Mouse (Mus musculus) brain, embryonic 14.5 days (tissue): ENCODE results near the gene Kcnj5. TPM values are rescaled to one million over a fixed set of nuclear protein-coding genes. Genes with fewer than 3 reads are reported as not detected.
A peak's percentile ranks its signal among the peaks of the same experiment; 100 is the strongest.

ENCODE experiments used
- DNase-seq: peaks from one replicate; pipeline ENCODE4 v3.0.0-alpha.2; 2011; ENCODE audit warnings: low read depth
- CTCF ChIP-seq: fragments of 200-500 bp; IDR thresholded peaks from 2 replicates; pipeline ENCODE4 v1.5.1; 2012; ENCODE audit warnings: inconsistent platforms, mild to moderate bottlenecking, moderate library complexity, borderline replicate concordance; ENCODE audit not compliant: insufficient read depth, insufficient read length; ENCODE audit errors: extremely low read depth
- POLR2A ChIP-seq: fragments of 200-500 bp; IDR thresholded peaks from 2 replicates; pipeline ENCODE4 v1.6.1; 2012; ENCODE audit warnings: mild to moderate bottlenecking, inconsistent platforms, borderline replicate concordance; ENCODE audit not compliant: poor library complexity, insufficient read depth, insufficient read length, severe bottlenecking; ENCODE audit errors: extremely low read depth
- polyA plus RNA-seq: library from polyadenylated mRNA; depleted of rRNA; stranded (reverse); fragments of >200 nt; gene quantifications from 2 replicates; pipeline ENCODE4 v1.2.3, GENCODE M21; 2012

Kcnj5 gene
- polyA plus RNA-seq, 1 experiment = 0.94 TPM

- no peak for DNase-seq
- TF ChIP-seq CTCF (no peak), POLR2A (no peak)
These were observed 28.2 kb downstream of the Kcnj5 start for GRCm38 (mm10) chr9:32315999-32316398.

- TF ChIP-seq POLR2A (no peak), CTCF (no peak)
- peak; percentile 24 for DNase-seq
These were observed 30.1 kb downstream of the Kcnj5 start for GRCm38 (mm10) chr9:32314071-32314470.

- no peak for TF ChIP-seq POLR2A
- TF ChIP-seq CTCF = no peak
- DNase-seq = no peak
These were observed 31.9 kb downstream of the Kcnj5 start for GRCm38 (mm10) chr9:32312208-32312607.

GRCm38 (mm10) chr9:32311786-32312185 is 32.4 kb downstream of the Kcnj5 start:
- TF ChIP-seq CTCF (no peak), POLR2A (no peak)
- peak; percentile 69 for DNase-seq

- TF ChIP-seq POLR2A = no peak
- TF ChIP-seq CTCF = no peak
- peak; percentile 71 for DNase-seq
These were observed 41.5 kb downstream of the Kcnj5 start for GRCm38 (mm10) chr9:32302501-32303150.

DNA sequence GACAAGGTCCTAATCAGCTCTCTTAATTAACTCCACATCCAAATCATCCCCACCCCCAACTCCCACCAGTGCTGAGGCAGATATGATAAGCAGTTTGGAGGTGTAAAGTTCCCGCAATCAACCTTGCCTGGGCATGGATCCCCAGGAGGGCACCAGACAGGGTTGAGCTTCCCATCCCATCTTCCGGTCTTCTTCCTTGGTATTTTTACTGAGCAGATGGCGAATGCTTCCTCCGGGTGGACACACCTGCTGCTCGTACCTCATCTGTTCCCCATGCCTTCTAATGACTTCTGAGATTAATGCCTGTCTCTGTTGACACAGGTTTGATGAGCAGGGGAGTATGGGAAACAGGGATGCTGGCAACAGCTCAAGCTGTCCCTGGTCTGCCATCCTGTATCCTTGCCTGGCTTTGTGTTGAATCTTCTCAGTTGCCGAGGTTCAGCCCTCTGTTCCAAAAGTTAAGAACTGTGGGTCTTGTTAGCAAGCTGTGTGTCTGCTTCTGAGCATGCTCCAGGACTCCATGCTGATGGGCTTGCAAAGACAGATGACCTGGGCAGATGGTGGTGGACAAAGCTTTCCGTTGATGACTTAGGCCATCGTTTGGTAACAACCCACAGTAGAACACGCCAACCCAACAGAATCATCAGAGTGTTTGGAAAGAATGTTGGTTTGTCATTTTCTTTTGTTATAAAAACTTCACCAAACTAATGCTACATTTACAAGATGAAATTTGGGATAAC is 48.9 kb downstream of the Kcnj5 start:
- TF ChIP-seq CTCF = no peak
- no peak for TF ChIP-seq POLR2A
- peak; percentile 22 for DNase-seq

DNA sequence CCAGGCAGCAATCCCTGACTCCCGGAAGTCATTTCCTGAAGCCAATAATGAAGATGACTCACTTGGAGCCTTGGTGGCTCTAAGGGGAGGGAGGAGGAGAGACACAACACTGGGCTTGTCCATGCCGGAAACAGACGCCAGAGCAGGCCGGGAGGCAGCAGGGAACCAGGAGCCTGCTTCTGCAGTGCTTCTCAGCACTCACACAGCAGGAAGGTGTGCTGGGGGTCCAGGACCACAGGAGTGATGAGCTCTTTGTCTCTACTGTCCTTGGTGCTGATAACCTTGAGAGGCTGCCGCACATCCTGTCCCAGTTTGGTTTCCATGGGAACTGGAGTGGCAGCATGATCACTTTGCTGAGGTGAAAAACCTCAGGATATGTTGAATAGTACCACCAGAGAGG is 51.5 kb downstream of the Kcnj5 start:
- TF ChIP-seq CTCF (no peak), POLR2A (no peak)
- DNase-seq = peak; percentile 72

- no peak for TF ChIP-seq CTCF
- TF ChIP-seq POLR2A = no peak
- DNase-seq = no peak
These were observed 52.5 kb downstream of the Kcnj5 start for GRCm38 (mm10) chr9:32291618-32292017.

DNA sequence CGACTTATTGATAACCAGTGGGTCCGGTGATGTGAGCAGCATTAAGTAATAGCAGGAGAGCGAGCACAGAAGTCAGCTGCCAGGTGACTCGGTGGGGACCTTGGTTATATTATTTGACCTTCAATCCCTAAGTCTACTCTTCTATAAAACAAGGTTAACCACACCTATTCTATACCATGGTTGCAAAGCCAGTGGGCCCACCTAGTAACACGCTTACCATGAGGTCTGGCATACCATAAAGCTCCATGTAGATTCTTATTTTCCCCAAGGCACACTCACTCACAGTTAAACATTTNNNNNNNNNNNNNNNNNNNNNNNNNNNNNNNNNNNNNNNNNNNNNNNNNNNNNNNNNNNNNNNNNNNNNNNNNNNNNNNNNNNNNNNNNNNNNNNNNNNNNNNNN is 60.6 kb downstream of the Kcnj5 start:
- no peak for DNase-seq
- TF ChIP-seq POLR2A = no peak
- TF ChIP-seq CTCF = no peak

DNA sequence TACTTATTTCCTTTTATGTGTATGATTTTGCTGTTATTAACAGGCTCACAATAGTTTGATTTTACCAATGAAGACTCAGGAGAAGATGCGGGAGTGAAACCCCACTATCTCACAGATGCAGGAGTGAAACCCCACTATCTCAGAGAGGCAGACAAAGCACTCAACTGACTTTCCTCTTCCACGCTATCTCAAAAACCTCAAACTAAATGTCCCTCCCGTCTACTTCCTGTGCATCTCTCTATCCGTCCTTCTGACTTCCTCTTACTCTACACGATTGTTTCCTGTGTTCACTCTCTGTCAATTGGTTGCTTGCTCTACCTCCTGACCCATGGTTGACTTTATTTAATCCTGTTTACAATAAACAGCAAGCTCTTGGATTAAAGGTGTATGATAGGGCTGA is 63.7 kb downstream of the Kcnj5 start:
- DNase-seq = no peak
- TF ChIP-seq CTCF (no peak), POLR2A (no peak)

- no peak for DNase-seq
- TF ChIP-seq POLR2A (no peak), CTCF (no peak)
These were observed 64.4 kb downstream of the Kcnj5 start for GRCm38 (mm10) chr9:32279789-32280188.

- DNase-seq = no peak
- TF ChIP-seq POLR2A = no peak
- TF ChIP-seq CTCF = no peak
These were observed 66.1 kb downstream of the Kcnj5 start for GRCm38 (mm10) chr9:32278052-32278451.
